Mouse (Mus musculus): ENCODE data around the gene Ank3.

- TF ChIP-seq CTCF (IDR thresholded peaks at IDR 0.05; ENCODE audit: extremely low read depth, insufficient read depth, insufficient read length, insufficient replicate concordance) (no peak), POLR2A (IDR thresholded peaks at IDR 0.05; ENCODE audit: low read depth, low read length) (no peak)
These were observed 380.7 kb downstream of the Ank3 start for GRCm38 (mm10) chr10:69779246-69779645.

All from spleen, adult 2 months (tissue).